Mouse (Mus musculus): ENCODE results near the gene Pacsin2.

GRCm38 (mm10) chr15:83512489-83513281 is 48.3 kb upstream of the Pacsin2 start:
- TF ChIP-seq SIN3A (IDR thresholded peaks at IDR 0.05; ENCODE audit: low read length) (no peak), NRF1 (IDR thresholded peaks at IDR 0.05; ENCODE audit: low read depth, low read length) (no peak), EP300 (IDR thresholded peaks at IDR 0.05; ENCODE audit: low read length) (no peak), RAD21 (IDR thresholded peaks at IDR 0.05; ENCODE audit: low read depth, low read length) (no peak), CHD2 (IDR thresholded peaks at IDR 0.05; ENCODE audit: low read length) (no peak)

Data from CH12.LX (cell line).